Mouse (Mus musculus) megakaryocyte, adult 5-6 weeks (primary cell): ENCODE results near the gene Trim2. TPM values are rescaled to one million over a fixed set of nuclear protein-coding genes. Genes with fewer than 3 reads are reported as not detected.
A peak's percentile ranks its signal among the peaks of the same experiment; 100 is the strongest.

Experiments
- ATAC-seq: 2 replicates; pipeline ENCODE4 v1.8.0; 2016; ENCODE audit warnings: mild to moderate bottlenecking, inconsistent platforms; ENCODE audit not compliant: poor library complexity, severe bottlenecking
- total RNA-seq, 2 experiments: library from RNA; stranded (forward) in 1 of 2; stranded (reverse) in 1 of 2; fragments of 153-499, 151-499 nt in 1 of 2; fragments of 221-1000, 200-1000 nt in 1 of 2; gene quantifications; 2 replicates each; pipeline versions ENCODE4 v1.2.3 to v1.2.4; 2015 to 2017

Trim2 gene
- total RNA-seq, 2 experiments from 2014 or later: 0.99 TPM; not detected in 1

- no peak for ATAC-seq
These were observed 149.7 kb downstream of the Trim2 start for GRCm38 (mm10) chr3:84157011-84157410.

GRCm38 (mm10) chr3:84156105-84156504 lies 150.6 kb downstream of the Trim2 start:
- no peak for ATAC-seq

- peak; percentile 100 for ATAC-seq
These were observed 151.1 kb downstream of the Trim2 start, which contains the start of gene Mnd1 for GRCm38 (mm10) chr3:84155558-84156006. Gene Mnd1 (minus strand): TSS chr3:84155786.

GRCm38 (mm10) chr3:84155146-84155545 lies 151.5 kb downstream of the Trim2 start:
- ATAC-seq: no peak

GRCm38 (mm10) chr3:84154721-84155141 lies 151.9 kb downstream of the Trim2 start:
- ATAC-seq: no peak

GRCm38 (mm10) chr3:84149831-84150230 lies 156.8 kb downstream of the Trim2 start:
- no peak for ATAC-seq

- no peak for ATAC-seq
These were observed 165.7 kb downstream of the Trim2 start for GRCm38 (mm10) chr3:84140947-84141346.

- ATAC-seq: no peak
These were observed 170.2 kb downstream of the Trim2 start for GRCm38 (mm10) chr3:84136509-84136908.

- no peak for ATAC-seq
These were observed 170.7 kb downstream of the Trim2 start for GRCm38 (mm10) chr3:84135933-84136332.

GRCm38 (mm10) chr3:84135387-84135786 lies 171.3 kb downstream of the Trim2 start:
- peak; percentile 100 for ATAC-seq

GRCm38 (mm10) chr3:84131369-84131768 lies 175.3 kb downstream of the Trim2 start:
- no peak for ATAC-seq

GRCm38 (mm10) chr3:84130776-84131175 lies 175.9 kb downstream of the Trim2 start:
- ATAC-seq: no peak

GRCm38 (mm10) chr3:84128871-84129870 lies 177.5 kb downstream of the Trim2 start:
- peak; percentile 57 for ATAC-seq

GRCm38 (mm10) chr3:84127431-84127830 lies 179.2 kb downstream of the Trim2 start:
- no peak for ATAC-seq

GRCm38 (mm10) chr3:84126721-84127120 lies 180.0 kb downstream of the Trim2 start:
- no peak for ATAC-seq

GRCm38 (mm10) chr3:84125704-84126289 lies 180.9 kb downstream of the Trim2 start:
- ATAC-seq: peak; percentile 73

GRCm38 (mm10) chr3:84123461-84123860 lies 183.2 kb downstream of the Trim2 start:
- ATAC-seq: peak; percentile 62

GRCm38 (mm10) chr3:84118718-84119117 lies 188.0 kb downstream of the Trim2 start:
- no peak for ATAC-seq

- ATAC-seq: no peak
These were observed 188.5 kb downstream of the Trim2 start for GRCm38 (mm10) chr3:84118178-84118577.
